Mouse (Mus musculus): ENCODE results near the gene Ech1. TPM values are rescaled to one million over a fixed set of nuclear protein-coding genes. Genes with fewer than 3 reads are reported as not detected.

Ech1 gene
- 97.8 and 98.0 TPM in 2 replicates for polyA plus RNA-seq (2015; fragmentation: Nextera tagmentation; extraction: Ambion mirVana)

GRCm38 (mm10) chr7:28824941-28825685 is at the start of gene Ech1:
TSS of gene Ech1 (plus strand) at chr7:28825217.
- 2% methylated on average over 33 of the region's 33 CpGs for WGBS
- Histone ChIP-seq H3K27ac (replicated peaks) (peak within 1 kb of the TSS; percentile 78), H3K9me3 (no peaks in the 10 kb centered on the region), H3K27me3 (no peaks in the 10 kb centered on the region), H3K4me3 (peak within 1 kb of the TSS; percentile 52), H3K4me2 (peak within 1 kb of the TSS; percentile 57), H3K9ac (peak within 1 kb of the TSS; percentile 48), H3K4me1 (replicated peaks) (peaks cover 33% of the 10 kb centered on the region), H3K36me3 (peaks cover 29% of the 10 kb centered on the region)
- peak; percentile 75 for ATAC-seq (ENCODE audit: low FRiP score, low read depth)

GRCm38 (mm10) chr7:28778825-28779224 is 46.2 kb upstream of the Ech1 start:
- Histone ChIP-seq H3K36me3 (peaks cover 8% of the 10 kb centered on the region), H3K4me2 (no peak overlapping the region), H3K27me3 (no peaks in the 10 kb centered on the region), H3K9ac (no peak overlapping the region), H3K4me3 (no peak overlapping the region), H3K4me1 (replicated peaks) (peaks cover 10% of the 10 kb centered on the region; the same call in 1 of the 2 replicates), H3K9me3 (no peaks in the 10 kb centered on the region), H3K27ac (replicated peaks) (no peak overlapping the region)
- ATAC-seq (ENCODE audit: low FRiP score, low read depth), result no peak
- WGBS, result 86% methylated on average over 9 of the region's 9 CpGs

GRCm38 (mm10) chr7:28780067-28780658 is 44.9 kb upstream of the Ech1 start:
- WGBS, result 41% methylated on average over 6 of the region's 6 CpGs
- peaks cover 4% of the 10 kb centered on the region; the same call in 1 of the 2 replicates for H3K4me1 ChIP-seq (replicated peaks)
- H3K9ac ChIP-seq, result no peak overlapping the region
- H3K9me3 ChIP-seq, result no peaks in the 10 kb centered on the region
- no peaks in the 10 kb centered on the region for H3K27me3 ChIP-seq
- H3K27ac ChIP-seq (replicated peaks), result no peak overlapping the region
- H3K4me3 ChIP-seq, result no peak overlapping the region
- no peak overlapping the region for H3K4me2 ChIP-seq
- peak; percentile 17; the same call in 1 of the 2 replicates for ATAC-seq (ENCODE audit: low FRiP score, low read depth)
- H3K36me3 ChIP-seq, result peaks cover 8% of the 10 kb centered on the region

GRCm38 (mm10) chr7:28780857-28781256 is 44.2 kb upstream of the Ech1 start:
- Histone ChIP-seq H3K4me2 (no peak overlapping the region), H3K27me3 (no peaks in the 10 kb centered on the region), H3K4me1 (replicated peaks) (peaks cover 4% of the 10 kb centered on the region; the same call in 1 of the 2 replicates), H3K9me3 (no peaks in the 10 kb centered on the region), H3K9ac (no peak overlapping the region), H3K36me3 (peaks cover 11% of the 10 kb centered on the region; the same call in 1 of the 2 replicates), H3K4me3 (no peak overlapping the region), H3K27ac (replicated peaks) (no peak overlapping the region)
- no peak for ATAC-seq (ENCODE audit: low FRiP score, low read depth)
- WGBS, result 83% methylated on average over 7 of the region's 7 CpGs

GRCm38 (mm10) chr7:28781261-28781663 is 43.8 kb upstream of the Ech1 start:
- peaks cover 4% of the 10 kb centered on the region; the same call in 1 of the 2 replicates for H3K4me1 ChIP-seq (replicated peaks)
- H3K9ac ChIP-seq, result no peak overlapping the region
- no peaks in the 10 kb centered on the region for H3K27me3 ChIP-seq
- no peak overlapping the region for H3K4me3 ChIP-seq
- H3K27ac ChIP-seq (replicated peaks), result no peak overlapping the region
- ATAC-seq (ENCODE audit: low FRiP score, low read depth), result no peak
- no peaks in the 10 kb centered on the region for H3K9me3 ChIP-seq
- H3K4me2 ChIP-seq, result no peak overlapping the region
- WGBS, result 94% methylated on average over 8 of the region's 8 CpGs
- H3K36me3 ChIP-seq, result peaks cover 14% of the 10 kb centered on the region; the same call in 1 of the 2 replicates

GRCm38 (mm10) chr7:28785161-28785560 is 39.9 kb upstream of the Ech1 start:
- peaks cover 21% of the 10 kb centered on the region; the same call in 1 of the 2 replicates for H3K36me3 ChIP-seq
- no peaks in the 10 kb centered on the region for H3K27me3 ChIP-seq
- no peak overlapping the region for H3K27ac ChIP-seq (replicated peaks)
- no peak overlapping the region for H3K4me2 ChIP-seq
- peaks cover 3% of the 10 kb centered on the region; the same call in 1 of the 2 replicates for H3K4me1 ChIP-seq (replicated peaks)
- H3K9ac ChIP-seq, result no peak overlapping the region
- no peaks in the 10 kb centered on the region for H3K9me3 ChIP-seq
- WGBS, result 81% methylated on average over 5 of the region's 5 CpGs
- no peak for ATAC-seq (ENCODE audit: low FRiP score, low read depth)
- no peak overlapping the region for H3K4me3 ChIP-seq

- no peak overlapping the region for H3K4me3 ChIP-seq
- no peaks in the 10 kb centered on the region for H3K27me3 ChIP-seq
- ATAC-seq (ENCODE audit: low FRiP score, low read depth), result no peak
- no peaks in the 10 kb centered on the region for H3K9me3 ChIP-seq
- H3K9ac ChIP-seq, result no peak overlapping the region
- peaks cover 21% of the 10 kb centered on the region; the same call in 1 of the 2 replicates for H3K36me3 ChIP-seq
- WGBS, result 97% methylated on average over 9 of the region's 9 CpGs
- no peak overlapping the region for H3K4me2 ChIP-seq
- no peak overlapping the region for H3K27ac ChIP-seq (replicated peaks)
- no peaks in the 10 kb centered on the region for H3K4me1 ChIP-seq (replicated peaks)
Observed at GRCm38 (mm10) chr7:28787884-28788283, 37.1 kb upstream of the Ech1 start.

GRCm38 (mm10) chr7:28788307-28789195 is 36.5 kb upstream of the Ech1 start, which contains the start of gene Rinl:
TSS of gene Rinl (plus strand) at chr7:28788969.
- no peak within 1 kb of the TSS for H3K9ac ChIP-seq
- peaks cover 20% of the 10 kb centered on the region; the same call in 1 of the 2 replicates for H3K36me3 ChIP-seq
- H3K4me3 ChIP-seq, result no peak within 1 kb of the TSS
- no peaks in the 10 kb centered on the region for H3K9me3 ChIP-seq
- no peak within 1 kb of the TSS for H3K27ac ChIP-seq (replicated peaks)
- no peak for ATAC-seq (ENCODE audit: low FRiP score, low read depth)
- WGBS, result 73% methylated on average over 4 of the region's 5 CpGs
- no peaks in the 10 kb centered on the region for H3K4me1 ChIP-seq (replicated peaks)
- no peaks in the 10 kb centered on the region for H3K27me3 ChIP-seq
- H3K4me2 ChIP-seq, result no peak within 1 kb of the TSS

- WGBS, result 98% methylated on average over 3 of the region's 3 CpGs
- no peak for ATAC-seq (ENCODE audit: low FRiP score, low read depth)
Observed at GRCm38 (mm10) chr7:28789235-28789634, 35.8 kb upstream of the Ech1 start.

GRCm38 (mm10) chr7:28790066-28790806 is 34.8 kb upstream of the Ech1 start:
- WGBS, result 56% methylated on average over 8 of the region's 8 CpGs

More at GRCm38 (mm10) chr7:28789235-28789634, 35.8 kb upstream of the Ech1 start:
- H3K9ac ChIP-seq, result no peak overlapping the region
- H3K27ac ChIP-seq (replicated peaks), result no peak overlapping the region
- H3K4me1 ChIP-seq (replicated peaks), result no peaks in the 10 kb centered on the region
- no peaks in the 10 kb centered on the region for H3K9me3 ChIP-seq
- peaks cover 18% of the 10 kb centered on the region; the same call in 1 of the 2 replicates for H3K36me3 ChIP-seq
- H3K27me3 ChIP-seq, result no peaks in the 10 kb centered on the region
- no peak overlapping the region for H3K4me2 ChIP-seq
- no peak overlapping the region for H3K4me3 ChIP-seq

GRCm38 (mm10) chr7:28791706-28792105 is 33.3 kb upstream of the Ech1 start:
- H3K27me3 ChIP-seq, result no peaks in the 10 kb centered on the region
- H3K36me3 ChIP-seq, result peaks cover 8% of the 10 kb centered on the region; the same call in 1 of the 2 replicates
- H3K9ac ChIP-seq, result no peak overlapping the region
- H3K4me2 ChIP-seq, result no peak overlapping the region
- no peak overlapping the region for H3K4me3 ChIP-seq
- ATAC-seq (ENCODE audit: low FRiP score, low read depth), result no peak
- no peaks in the 10 kb centered on the region for H3K9me3 ChIP-seq
- peaks cover 4% of the 10 kb centered on the region; the same call in 1 of the 2 replicates for H3K4me1 ChIP-seq (replicated peaks)
- no peak overlapping the region for H3K27ac ChIP-seq (replicated peaks)

More at GRCm38 (mm10) chr7:28790066-28790806, 34.8 kb upstream of the Ech1 start:
- peaks cover 18% of the 10 kb centered on the region; the same call in 1 of the 2 replicates for H3K36me3 ChIP-seq
- no peak overlapping the region for H3K9ac ChIP-seq
- no peak overlapping the region for H3K4me3 ChIP-seq
- no peaks in the 10 kb centered on the region for H3K27me3 ChIP-seq
- no peak overlapping the region for H3K27ac ChIP-seq (replicated peaks)
- H3K4me1 ChIP-seq (replicated peaks), result no peaks in the 10 kb centered on the region
- H3K9me3 ChIP-seq, result no peaks in the 10 kb centered on the region
- no peak overlapping the region for H3K4me2 ChIP-seq
- ATAC-seq (ENCODE audit: low FRiP score, low read depth), result no peak
